Mouse (Mus musculus) stomach, embryonic 16.5 days (tissue): ENCODE measurements at regions not wholly inside any gene's neighbourhood (a gene's known extent, or its start where the extent isn't known, plus 50 kb on each side); places are given as distances from the start of the nearest gene placed in this dataset.

ENCODE experiments used
- ATAC-seq: fragments of 200-750 bp; cut with Nextera tagmentation; 2 replicates; pipeline ENCODE4 v1.8.0; 2017; ENCODE audit warnings: moderate number of reproducible peaks, moderate TSS enrichment; ENCODE audit not compliant: insufficient read depth, low FRiP score
- H3K27ac ChIP-seq: fragments of 300-500 bp; sonication (generic); 2 replicates; pipeline ENCODE4 v1.5.1; 2014; ENCODE audit warnings: low read length
- H3K27me3 ChIP-seq: fragments of 300-500 bp; sonication (generic); 2 replicates; pipeline ENCODE4 v1.6.1; 2014; ENCODE audit warnings: low read length, control low read depth, mixed read lengths; ENCODE audit not compliant: control insufficient read depth, insufficient read depth
- H3K36me3 ChIP-seq: fragments of 300-500 bp; sonication (generic); 2 replicates; pipeline ENCODE4 v1.6.1; 2014; ENCODE audit warnings: low read length; ENCODE audit not compliant: control insufficient read depth, insufficient read depth
- H3K4me1 ChIP-seq: fragments of 300-500 bp; sonication (generic); 2 replicates; pipeline ENCODE4 v1.6.1; 2014; ENCODE audit warnings: low read length, control low read depth, mixed read lengths; ENCODE audit not compliant: control insufficient read depth, insufficient read depth
- H3K4me2 ChIP-seq: fragments of 300-500 bp; sonication (generic); 2 replicates; pipeline ENCODE4 v1.6.1; 2014; ENCODE audit warnings: low read depth, low read length, mixed read lengths
- H3K4me3 ChIP-seq: fragments of 300-500 bp; sonication (generic); replicated peaks from 2 replicates; pipeline ENCODE4 v1.5.1; 2014; ENCODE audit warnings: mild to moderate bottlenecking, low read length
- H3K9ac ChIP-seq: fragments of 300-500 bp; sonication (generic); 2 replicates; pipeline ENCODE4 v1.6.1; 2014; ENCODE audit warnings: low read length
- H3K9me3 ChIP-seq: fragments of 300-500 bp; sonication (generic); replicated peaks from 2 replicates; pipeline ENCODE4 v1.6.1; 2016; ENCODE audit warnings: low read length, control low read depth; ENCODE audit not compliant: control insufficient read depth
- WGBS: fragments of 180-500 bp; shearing (Covaris S2); extraction: QIAGEN DNeasy Blood & Tissue Kit; methylation state at CpG from one replicate; pipeline ENCODE4 v1.1.7; 2014; 5-methylcytosine and 5-hydroxymethylcytosine counted together

- no peaks in the 10 kb centered on the region for H3K27me3 ChIP-seq
- H3K4me2 ChIP-seq: no peak overlapping the region
- H3K36me3 ChIP-seq: no peaks in the 10 kb centered on the region
- no peak overlapping the region for H3K9ac ChIP-seq
- WGBS: 91% methylated on average over 2 of the region's 2 CpGs
- no peaks in the 10 kb centered on the region for H3K4me1 ChIP-seq
- no peaks in the 10 kb centered on the region for H3K9me3 ChIP-seq
- ATAC-seq: no peak
- H3K27ac ChIP-seq: no peak overlapping the region
- no peak overlapping the region for H3K4me3 ChIP-seq
Measured at GRCm38 (mm10) chr2:138640654-138641053, 384.3 kb downstream of the Btbd3 start.

- H3K9ac ChIP-seq: no peak overlapping the region
- no peaks in the 10 kb centered on the region for H3K4me1 ChIP-seq
- H3K4me3 ChIP-seq: no peak overlapping the region
- no peaks in the 10 kb centered on the region for H3K36me3 ChIP-seq
- H3K27me3 ChIP-seq: no peaks in the 10 kb centered on the region
- H3K27ac ChIP-seq: no peak overlapping the region
- no peak for ATAC-seq
- 96% methylated on average over 1 of the region's 1 CpGs for WGBS
- no peaks in the 10 kb centered on the region for H3K9me3 ChIP-seq
- no peak overlapping the region for H3K4me2 ChIP-seq
Measured at GRCm38 (mm10) chr2:138641335-138641734, 385.0 kb downstream of the Btbd3 start.

- H3K27ac ChIP-seq: no peak overlapping the region
- no peaks in the 10 kb centered on the region for H3K9me3 ChIP-seq
- WGBS: 63% methylated on average over 3 of the region's 3 CpGs
- no peak overlapping the region for H3K9ac ChIP-seq
- no peaks in the 10 kb centered on the region for H3K4me1 ChIP-seq
- H3K4me3 ChIP-seq: no peak overlapping the region
- no peak for ATAC-seq
- no peak overlapping the region for H3K4me2 ChIP-seq
- no peaks in the 10 kb centered on the region for H3K36me3 ChIP-seq
- H3K27me3 ChIP-seq: no peaks in the 10 kb centered on the region
Measured at GRCm38 (mm10) chr2:138648616-138649015, 392.3 kb downstream of the Btbd3 start.

GRCm38 (mm10) chr2:138659376-138659775, 403.0 kb downstream of the Btbd3 start:
- ATAC-seq: no peak
- H3K9ac ChIP-seq: no peak overlapping the region
- no peaks in the 10 kb centered on the region for H3K27me3 ChIP-seq
- no peaks in the 10 kb centered on the region for H3K4me1 ChIP-seq
- H3K4me2 ChIP-seq: no peak overlapping the region
- no peaks in the 10 kb centered on the region for H3K9me3 ChIP-seq
- H3K36me3 ChIP-seq: no peaks in the 10 kb centered on the region
- no peak overlapping the region for H3K4me3 ChIP-seq
- H3K27ac ChIP-seq: no peak overlapping the region

GRCm38 (mm10) chr2:138670307-138670706, 413.9 kb downstream of the Btbd3 start:
- no peaks in the 10 kb centered on the region for H3K4me1 ChIP-seq
- no peak overlapping the region for H3K4me3 ChIP-seq
- ATAC-seq: no peak
- H3K36me3 ChIP-seq: no peaks in the 10 kb centered on the region
- H3K27ac ChIP-seq: no peak overlapping the region
- H3K9ac ChIP-seq: no peak overlapping the region
- H3K4me2 ChIP-seq: no peak overlapping the region
- H3K9me3 ChIP-seq: no peaks in the 10 kb centered on the region
- no peaks in the 10 kb centered on the region for H3K27me3 ChIP-seq

- H3K4me3 ChIP-seq: no peak overlapping the region
- no peak for ATAC-seq
- no peak overlapping the region for H3K9ac ChIP-seq
- no peaks in the 10 kb centered on the region for H3K27me3 ChIP-seq
- H3K4me2 ChIP-seq: no peak overlapping the region
- H3K36me3 ChIP-seq: no peaks in the 10 kb centered on the region
- H3K9me3 ChIP-seq: no peaks in the 10 kb centered on the region
- H3K4me1 ChIP-seq: no peaks in the 10 kb centered on the region
- no peak overlapping the region for H3K27ac ChIP-seq
Measured at GRCm38 (mm10) chr2:138674801-138675200, 418.4 kb downstream of the Btbd3 start.

GRCm38 (mm10) chr2:138675229-138676065, 419.1 kb downstream of the Btbd3 start:
- ATAC-seq: no peak
- Histone ChIP-seq H3K36me3 (no peaks in the 10 kb centered on the region), H3K4me1 (no peaks in the 10 kb centered on the region), H3K27me3 (no peaks in the 10 kb centered on the region), H3K9me3 (no peaks in the 10 kb centered on the region), H3K27ac (no peak overlapping the region), H3K4me3 (no peak overlapping the region), H3K9ac (no peak overlapping the region), H3K4me2 (no peak overlapping the region)
- 65% methylated on average over 3 of the region's 3 CpGs for WGBS

- Histone ChIP-seq H3K4me2 (no peak overlapping the region), H3K27me3 (no peaks in the 10 kb centered on the region), H3K4me3 (no peak overlapping the region), H3K9me3 (no peaks in the 10 kb centered on the region), H3K36me3 (no peaks in the 10 kb centered on the region), H3K27ac (no peak overlapping the region), H3K9ac (no peak overlapping the region), H3K4me1 (no peaks in the 10 kb centered on the region)
- ATAC-seq: no peak
Measured at GRCm38 (mm10) chr2:138688140-138688871, 431.9 kb downstream of the Btbd3 start.

GRCm38 (mm10) chr2:138689497-138689896, 433.1 kb downstream of the Btbd3 start:
- H3K4me2 ChIP-seq: no peak overlapping the region
- no peak overlapping the region for H3K9ac ChIP-seq
- H3K4me1 ChIP-seq: no peaks in the 10 kb centered on the region
- no peaks in the 10 kb centered on the region for H3K9me3 ChIP-seq
- ATAC-seq: no peak
- no peak overlapping the region for H3K27ac ChIP-seq
- H3K4me3 ChIP-seq: no peak overlapping the region
- no peaks in the 10 kb centered on the region for H3K36me3 ChIP-seq
- H3K27me3 ChIP-seq: no peaks in the 10 kb centered on the region
- 81% methylated on average over 5 of the region's 5 CpGs for WGBS
